Mouse (Mus musculus): ENCODE results near the gene Ctrl.

DNA sequence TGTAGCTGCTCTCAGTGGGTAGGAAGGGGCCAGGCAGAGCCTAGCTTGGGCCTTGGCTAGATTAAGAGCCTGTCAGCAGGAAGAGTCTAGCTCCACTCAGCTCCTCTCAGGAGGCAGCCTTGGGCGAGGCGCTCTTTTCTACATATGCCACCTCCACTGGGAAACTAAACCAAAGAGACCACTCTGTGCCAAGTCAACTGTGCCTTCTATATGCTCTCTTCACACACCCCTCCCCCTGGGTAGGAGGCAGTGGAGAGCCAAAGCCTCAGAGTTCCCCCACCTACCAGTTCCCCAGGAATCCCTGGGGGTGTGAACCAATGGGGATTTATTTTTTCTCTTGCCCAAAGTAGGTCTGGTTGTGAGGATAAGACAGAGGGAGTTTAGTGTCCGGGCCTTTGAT lies 2.4 kb downstream of the Ctrl start:
- TF ChIP-seq CTCF (IDR thresholded peaks at IDR 0.05; ENCODE audit: extremely low read depth, insufficient read length, insufficient replicate concordance, low read depth, low read length): no peak
- no peak for TF ChIP-seq POLR2A (IDR thresholded peaks at IDR 0.05; ENCODE audit: low read depth, low read length)
